24 mouse cellular contexts compared by ENCODE assay signal in genomic region chr12:94831400-94831799, GRCm38 (mm10).
DNase-seq lines count a peak whose midpoint lies in the region; ATAC-seq and TF ChIP-seq lines count a peak whose summit lies in the region.
"Had no signal": no experiment of that assay in that cellular context is flagged by ENCODE, and none has a peak within 500 bp of the region (broad histone marks: within the 10 kb centered on the region; RNA-seq: fewer than 3 reads in every experiment).

No protein-coding gene starts in this region.

- no peak overlapping the region for H3K9ac ChIP-seq in embryonic facial prominence, embryonic 14.5 days (ENCODE audit: low read depth, low read length)
- H3K9ac ChIP-seq in forebrain, embryonic 16.5 days (replicated peaks; ENCODE audit: low read depth, low read length), result no peak overlapping the region
- no peak overlapping the region for H3K9ac ChIP-seq in hindbrain, embryonic 14.5 days
- H3K9ac ChIP-seq: embryonic facial prominence, embryonic 13.5 days; heart, embryonic 13.5 days; intestine, embryonic 15.5 days; kidney, embryonic 15.5 days had no signal

- no peak overlapping the region for H3ac ChIP-seq in myocyte (ENCODE audit: control insufficient read depth, insufficient read length)

- no peak overlapping the region for H3K4me2 ChIP-seq in embryonic facial prominence, embryonic 14.5 days (ENCODE audit: low read depth, low read length)
- H3K4me2 ChIP-seq in forebrain, embryonic 16.5 days (ENCODE audit: low read length), result no peak overlapping the region
- peak overlapping the region; percentile 1 for H3K4me2 ChIP-seq in myocyte (ENCODE audit: low read depth)
- no peak overlapping the region for H3K4me2 ChIP-seq in hindbrain, embryonic 14.5 days (replicated peaks)
- H3K4me2 ChIP-seq: embryonic facial prominence, embryonic 13.5 days; heart, embryonic 13.5 days; intestine, embryonic 15.5 days; kidney, embryonic 15.5 days had no signal

- no peaks in the 10 kb centered on the region for H3K4me1 ChIP-seq in embryonic facial prominence, embryonic 14.5 days (ENCODE audit: control insufficient read depth, insufficient read depth, low read length)
- H3K4me1 ChIP-seq in embryonic facial prominence, embryonic 10.5 days, result no peaks in the 10 kb centered on the region
- H3K4me1 ChIP-seq in forebrain, embryonic 16.5 days (replicated peaks; ENCODE audit: control insufficient read depth, insufficient read depth, low read length), result no peaks in the 10 kb centered on the region
- no peaks in the 10 kb centered on the region for H3K4me1 ChIP-seq in hindbrain, embryonic 14.5 days (replicated peaks; ENCODE audit: control insufficient read depth, insufficient read depth, low read length)
- H3K4me1 ChIP-seq: embryonic facial prominence, embryonic 13.5 days; heart, embryonic 13.5 days; intestine, embryonic 15.5 days; kidney, embryonic 15.5 days had no signal

- H3K9me3 ChIP-seq in embryonic facial prominence, embryonic 14.5 days (ENCODE audit: control insufficient read depth, low read length), result no peaks in the 10 kb centered on the region
- H3K9me3 ChIP-seq in embryonic facial prominence, embryonic 10.5 days, result no peaks in the 10 kb centered on the region
- no peaks in the 10 kb centered on the region for H3K9me3 ChIP-seq in forebrain, embryonic 16.5 days (ENCODE audit: control insufficient read depth, low read length)
- no peaks in the 10 kb centered on the region for H3K9me3 ChIP-seq in hindbrain, embryonic 14.5 days (ENCODE audit: control insufficient read depth, low read length)
- H3K9me3 ChIP-seq: embryonic facial prominence, embryonic 13.5 days; heart, embryonic 13.5 days; intestine, embryonic 15.5 days; kidney, embryonic 15.5 days had no signal

- no peaks in the 10 kb centered on the region for H3K79me2 ChIP-seq in myocyte (ENCODE audit: control insufficient read depth, insufficient read depth)

- H3K27me3 ChIP-seq in embryonic facial prominence, embryonic 14.5 days (replicated peaks; ENCODE audit: control insufficient read depth, insufficient read depth, low read length), result no peaks in the 10 kb centered on the region
- H3K27me3 ChIP-seq in embryonic facial prominence, embryonic 10.5 days (replicated peaks; ENCODE audit: low read depth, poor library complexity, severe bottlenecking), result no peaks in the 10 kb centered on the region
- no peaks in the 10 kb centered on the region for H3K27me3 ChIP-seq in forebrain, embryonic 16.5 days (replicated peaks; ENCODE audit: control insufficient read depth, insufficient read depth, low read length)
- no peaks in the 10 kb centered on the region for H3K27me3 ChIP-seq in myocyte (ENCODE audit: control insufficient read depth, insufficient read depth, insufficient read length)
- H3K27me3 ChIP-seq in hindbrain, embryonic 14.5 days (ENCODE audit: control insufficient read depth, insufficient read depth, low read length), result no peaks in the 10 kb centered on the region
- H3K27me3 ChIP-seq: embryonic facial prominence, embryonic 13.5 days; heart, embryonic 13.5 days; intestine, embryonic 15.5 days; kidney, embryonic 15.5 days had no signal

- WGBS in embryonic facial prominence, embryonic 14.5 days, result 75% methylated on average over 2 of the region's 2 CpGs
- 85% methylated on average over 2 of the region's 2 CpGs for WGBS in embryonic facial prominence, embryonic 10.5 days
- 34% methylated on average over 2 of the region's 2 CpGs for WGBS in forebrain, embryonic 16.5 days
- 89% methylated on average over 2 of the region's 2 CpGs for WGBS in hindbrain, embryonic 14.5 days

- H3K4me3 ChIP-seq in embryonic facial prominence, embryonic 14.5 days (ENCODE audit: low read depth, low read length), result no peak overlapping the region
- H3K4me3 ChIP-seq in embryonic facial prominence, embryonic 10.5 days, result no peak overlapping the region
- no peak overlapping the region for H3K4me3 ChIP-seq in forebrain, embryonic 16.5 days (replicated peaks; ENCODE audit: low read length)
- no peak overlapping the region for H3K4me3 ChIP-seq in myocyte
- no peak overlapping the region for H3K4me3 ChIP-seq in hindbrain, embryonic 14.5 days (replicated peaks; ENCODE audit: low read length)
- H3K4me3 ChIP-seq: embryonic facial prominence, embryonic 13.5 days; heart, embryonic 13.5 days; intestine, embryonic 15.5 days; kidney, embryonic 15.5 days had no signal

- no peak overlapping the region for H3K27ac ChIP-seq in embryonic facial prominence, embryonic 14.5 days (replicated peaks; ENCODE audit: low read depth, low read length)
- H3K27ac ChIP-seq in embryonic facial prominence, embryonic 10.5 days (replicated peaks), result no peak overlapping the region
- no peak overlapping the region for H3K27ac ChIP-seq in forebrain, embryonic 16.5 days (ENCODE audit: low read length)
- H3K27ac ChIP-seq in hindbrain, embryonic 14.5 days, result no peak overlapping the region
- H3K27ac ChIP-seq: embryonic facial prominence, embryonic 13.5 days; heart, embryonic 13.5 days; intestine, embryonic 15.5 days; kidney, embryonic 15.5 days had no signal

- H3K36me3 ChIP-seq in embryonic facial prominence, embryonic 14.5 days (ENCODE audit: control insufficient read depth, insufficient read depth, low read length), result no peaks in the 10 kb centered on the region
- H3K36me3 ChIP-seq in embryonic facial prominence, embryonic 10.5 days (replicated peaks), result no peaks in the 10 kb centered on the region
- no peaks in the 10 kb centered on the region for H3K36me3 ChIP-seq in forebrain, embryonic 16.5 days (ENCODE audit: control insufficient read depth, insufficient read depth)
- no peaks in the 10 kb centered on the region for H3K36me3 ChIP-seq in myocyte (ENCODE audit: control insufficient read depth, insufficient read depth)
- H3K36me3 ChIP-seq in hindbrain, embryonic 14.5 days (replicated peaks; ENCODE audit: control insufficient read depth, insufficient read depth), result no peaks in the 10 kb centered on the region
- H3K36me3 ChIP-seq: embryonic facial prominence, embryonic 13.5 days; G1E; heart, embryonic 13.5 days; intestine, embryonic 15.5 days; kidney, embryonic 15.5 days had no signal

- no peak for TF ChIP-seq POLR2A in myocyte (IDR thresholded peaks at IDR 0.05; ENCODE audit: insufficient read length, low read depth)

- DNase-seq in embryonic facial prominence, embryonic 14.5 days (ENCODE audit: low spot score), result peak; percentile 25
- DNase-seq in embryonic facial prominence, embryonic 10.5 days (ENCODE audit: low spot score), result no peak
- peak; percentile 11 for DNase-seq in Muller cell, postnatal 12 days (ENCODE audit: inconsistent ontology term)
- no peak for DNase-seq in hindbrain, embryonic 14.5 days (ENCODE audit: low spot score)
- DNase-seq: adrenal gland, postnatal 10 days; B cell, adult 2 months; cerebellum, adult 11 months; cerebellum, adult 8-10 months; cerebellum, postnatal 14 days; embryo, embryonic 11 days; gastrocnemius, postnatal 36 days; heart, adult 11 months; heart, postnatal 36 days; kidney, adult 18-20 months had no signal

- peak; percentile 82; the same call in 1 of the 2 replicates for ATAC-seq in embryonic facial prominence, embryonic 14.5 days (ENCODE audit: low read depth)
- peak; percentile 66 for ATAC-seq in forebrain, embryonic 16.5 days
- no peak for ATAC-seq in hindbrain, embryonic 14.5 days (ENCODE audit: low FRiP score)
- ATAC-seq in inflammation-experienced regulatory T-cells, adult 6 months, result no peak
- ATAC-seq: CD4-positive, CD25-positive, alpha-beta regulatory T cell, adult 4 months; hindbrain, embryonic 16.5 days; intestine, embryonic 15.5 days had no signal

TF ChIP-seq in myocyte, 11 proteins besides CTCF, POLR2A, EP300 and RAD21:
- TF ChIP-seq MYOD1 (IDR thresholded peaks at IDR 0.05; ENCODE audit: control insufficient read depth in 1 of 3, insufficient read length in 2 of 3, low read depth in 2 of 3), result peak; percentile 27 to 63 (median 60)
- no peak for TF ChIP-seq MYOG (IDR thresholded peaks at IDR 0.05; ENCODE audit: control insufficient read depth in 1 of 3, insufficient read depth in 1 of 3, insufficient read length in 2 of 3, low read depth in 2 of 3)

Comparison
In these comparisons a context has a peak if more than half of its experiments do, and no peak if none do; other contexts are left out.
1. DNase-seq: peak in embryonic facial prominence, embryonic 14.5 days (single experiment) and Muller cell, postnatal 12 days (single experiment); none in embryonic facial prominence, embryonic 10.5 days (single experiment) and hindbrain, embryonic 14.5 days (single experiment).
2. ATAC-seq: peak in embryonic facial prominence, embryonic 14.5 days (single experiment) and forebrain, embryonic 16.5 days (single experiment); none in hindbrain, embryonic 14.5 days (single experiment) and inflammation-experienced regulatory T-cells, adult 6 months (single experiment).